ENCODE assay signal across 12 mouse cellular contexts in genomic region chr5:3466069-3466877, GRCm38 (mm10).
DNase-seq lines count a peak whose midpoint lies in the region; ATAC-seq and TF ChIP-seq lines count a peak whose summit lies in the region.
"Had no signal": no experiment of that assay in that cellular context is flagged by ENCODE, and none has a peak within 500 bp of the region (broad histone marks: within the 10 kb centered on the region; RNA-seq: fewer than 3 reads in every experiment).

No protein-coding gene starts in this region.

- no peak overlapping the region for H3K27ac ChIP-seq in kidney, embryonic 16.5 days (ENCODE audit: low read length)
- peak overlapping the region; percentile 35; the same call in 1 of the 2 replicates for H3K27ac ChIP-seq in embryonic facial prominence, embryonic 10.5 days (replicated peaks)
- H3K27ac ChIP-seq in intestine, embryonic 16.5 days (ENCODE audit: low read length): no peak overlapping the region
- H3K27ac ChIP-seq in stomach, embryonic 16.5 days (ENCODE audit: low read length): no peak overlapping the region
- H3K27ac ChIP-seq in cerebellum, adult 2 months (ENCODE audit: insufficient read depth, low read length): no peak overlapping the region
- H3K27ac ChIP-seq: forebrain, embryonic 12.5 days; liver, embryonic 14.5 days had no signal

- DNase-seq in kidney, adult 8-10 months: no peak
- peak; percentile 59 for DNase-seq in embryonic facial prominence, embryonic 10.5 days (ENCODE audit: low spot score)
- no peak for DNase-seq in gastrocnemius, postnatal 4 days (ENCODE audit: low spot score in 2 of 2)
- DNase-seq in thymus, postnatal 36 days: no peak
- DNase-seq in cerebellum, adult 2 months: no peak
- DNase-seq: cerebellum, postnatal 36 days had no signal

- TF ChIP-seq CTCF in cerebellum, adult 2 months (IDR thresholded peaks at IDR 0.05; ENCODE audit: borderline replicate concordance, insufficient read depth, low read depth, low read length): no peak

- peak; percentile 36; the same call in 1 of the 2 replicates for ATAC-seq in kidney, embryonic 16.5 days (ENCODE audit: low FRiP score, low TSS enrichment)
- peak; percentile 74 for ATAC-seq in intestine, embryonic 16.5 days
- 0 out of 2 replicates have a peak, but pooled peaks have one; percentile 13 for ATAC-seq in stomach, embryonic 16.5 days (ENCODE audit: insufficient read depth, low FRiP score)
- ATAC-seq: inflammation-experienced regulatory T-cells, adult 6 months had no signal

- peaks cover 21% of the 10 kb centered on the region for H3K4me1 ChIP-seq in kidney, embryonic 16.5 days (ENCODE audit: insufficient read depth, low read length)
- peaks cover 35% of the 10 kb centered on the region for H3K4me1 ChIP-seq in embryonic facial prominence, embryonic 10.5 days
- peaks cover 11% of the 10 kb centered on the region for H3K4me1 ChIP-seq in intestine, embryonic 16.5 days (ENCODE audit: control insufficient read depth, insufficient read depth, low read length)
- peaks cover 10% of the 10 kb centered on the region; the same call in 1 of the 2 replicates for H3K4me1 ChIP-seq in stomach, embryonic 16.5 days (ENCODE audit: control insufficient read depth, insufficient read depth, low read length)
- no peaks in the 10 kb centered on the region for H3K4me1 ChIP-seq in cerebellum, adult 2 months (ENCODE audit: control insufficient read depth, insufficient read depth, low read length)
- H3K4me1 ChIP-seq: forebrain, embryonic 12.5 days had no signal

- WGBS in kidney, embryonic 16.5 days: 49% methylated on average over 7 of the region's 7 CpGs
- WGBS in embryonic facial prominence, embryonic 10.5 days: 61% methylated on average over 7 of the region's 7 CpGs
- 41% methylated on average over 7 of the region's 7 CpGs for WGBS in intestine, embryonic 16.5 days
- 41% methylated on average over 7 of the region's 7 CpGs for WGBS in stomach, embryonic 16.5 days
- 67% methylated on average over 7 of the region's 7 CpGs for WGBS in cerebellum, adult 2 months

- H3K27me3 ChIP-seq in kidney, embryonic 16.5 days (ENCODE audit: insufficient read depth, low read length): no peaks in the 10 kb centered on the region
- H3K27me3 ChIP-seq in embryonic facial prominence, embryonic 10.5 days (replicated peaks; ENCODE audit: low read depth, poor library complexity, severe bottlenecking): no peaks in the 10 kb centered on the region
- no peaks in the 10 kb centered on the region for H3K27me3 ChIP-seq in intestine, embryonic 16.5 days (replicated peaks; ENCODE audit: control insufficient read depth, insufficient read depth, low read length)
- H3K27me3 ChIP-seq in stomach, embryonic 16.5 days (ENCODE audit: control insufficient read depth, insufficient read depth, low read length): no peaks in the 10 kb centered on the region
- H3K27me3 ChIP-seq in cerebellum, adult 2 months (ENCODE audit: control insufficient read depth, insufficient read depth, low read length): no peaks in the 10 kb centered on the region
- H3K27me3 ChIP-seq: forebrain, embryonic 12.5 days had no signal

- no peaks in the 10 kb centered on the region for H3K9me3 ChIP-seq in kidney, embryonic 16.5 days (ENCODE audit: low read length)
- no peaks in the 10 kb centered on the region for H3K9me3 ChIP-seq in embryonic facial prominence, embryonic 10.5 days
- H3K9me3 ChIP-seq in intestine, embryonic 16.5 days (ENCODE audit: control insufficient read depth, low read length): no peaks in the 10 kb centered on the region
- no peaks in the 10 kb centered on the region for H3K9me3 ChIP-seq in stomach, embryonic 16.5 days (replicated peaks; ENCODE audit: control insufficient read depth, low read length)
- H3K9me3 ChIP-seq: forebrain, embryonic 12.5 days had no signal

- no peak overlapping the region for H3K4me3 ChIP-seq in kidney, embryonic 16.5 days (ENCODE audit: low read length)
- H3K4me3 ChIP-seq in embryonic facial prominence, embryonic 10.5 days: no peak overlapping the region
- H3K4me3 ChIP-seq in intestine, embryonic 16.5 days (ENCODE audit: low read length): no peak overlapping the region
- H3K4me3 ChIP-seq in stomach, embryonic 16.5 days (replicated peaks; ENCODE audit: low read length): no peak overlapping the region
- no peak overlapping the region for H3K4me3 ChIP-seq in cerebellum, adult 2 months (replicated peaks; ENCODE audit: insufficient read depth, low read depth, low read length)
- H3K4me3 ChIP-seq: forebrain, embryonic 12.5 days had no signal

- TF ChIP-seq POLR2A in cerebellum, adult 2 months (IDR thresholded peaks at IDR 0.05; ENCODE audit: borderline replicate concordance, insufficient read depth, low read length): no peak

- H3K9ac ChIP-seq in kidney, embryonic 16.5 days (replicated peaks; ENCODE audit: low read length): no peak overlapping the region
- no peak overlapping the region for H3K9ac ChIP-seq in intestine, embryonic 16.5 days (ENCODE audit: low read depth, low read length)
- no peak overlapping the region for H3K9ac ChIP-seq in stomach, embryonic 16.5 days (ENCODE audit: low read length)
- H3K9ac ChIP-seq: forebrain, embryonic 12.5 days; liver, embryonic 14.5 days had no signal

- no peak overlapping the region for H3K4me2 ChIP-seq in kidney, embryonic 16.5 days (replicated peaks; ENCODE audit: low read depth, low read length)
- H3K4me2 ChIP-seq in intestine, embryonic 16.5 days (ENCODE audit: low read depth, low read length): no peak overlapping the region
- H3K4me2 ChIP-seq in stomach, embryonic 16.5 days (ENCODE audit: low read depth, low read length): no peak overlapping the region
- H3K4me2 ChIP-seq: forebrain, embryonic 12.5 days had no signal

- H3K36me3 ChIP-seq in kidney, embryonic 16.5 days (ENCODE audit: insufficient read depth, low read length): no peaks in the 10 kb centered on the region
- H3K36me3 ChIP-seq in embryonic facial prominence, embryonic 10.5 days (replicated peaks): no peaks in the 10 kb centered on the region
- peaks cover 3% of the 10 kb centered on the region; the same call in 1 of the 2 replicates for H3K36me3 ChIP-seq in intestine, embryonic 16.5 days (ENCODE audit: control insufficient read depth, insufficient read depth, low read length)
- H3K36me3 ChIP-seq in stomach, embryonic 16.5 days (ENCODE audit: control insufficient read depth, insufficient read depth, low read length): no peaks in the 10 kb centered on the region
- H3K36me3 ChIP-seq: forebrain, embryonic 12.5 days had no signal

Comparison
In these comparisons a context has a peak if more than half of its experiments do, and no peak if none do; other contexts are left out.
1. ATAC-seq: peak in every context shown above with its lines; median percentile 74 in intestine, embryonic 16.5 days; 36 in kidney, embryonic 16.5 days; 13 in stomach, embryonic 16.5 days.